ENCODE assay signal across 29 mouse cellular contexts in the genomic region with DNA sequence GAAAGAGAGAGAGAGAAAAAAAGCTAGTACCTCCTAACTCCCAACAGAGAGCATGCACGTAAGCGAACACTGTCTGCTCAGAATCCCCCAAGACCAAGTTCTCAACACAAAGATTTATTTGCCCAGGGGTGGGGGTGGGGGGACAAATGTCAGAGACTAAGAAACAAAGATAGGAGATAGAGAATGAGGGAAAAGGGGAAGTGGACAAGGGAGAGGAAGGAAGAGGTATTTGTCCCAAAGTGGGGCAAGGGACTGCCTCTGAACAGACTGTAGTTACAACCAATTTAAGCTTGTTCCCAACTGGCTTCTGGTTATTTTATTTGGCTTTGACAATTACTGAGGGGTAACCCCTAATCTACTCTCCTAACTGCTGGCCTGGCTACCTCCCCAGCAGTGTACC. TPM values are rescaled to one million over a fixed set of nuclear protein-coding genes. Genes with fewer than 3 reads are reported as not detected.
"Had no signal": no experiment of that assay in that cellular context is flagged by ENCODE, and none has a peak within 500 bp of the region (broad histone marks: within the 10 kb centered on the region; RNA-seq: fewer than 3 reads in every experiment).

No protein-coding gene starts in this region.

- H3K4me1 ChIP-seq: limb, embryonic 10.5 days; limb, embryonic 13.5 days; liver, embryonic 12.5 days; lung, embryonic 15.5 days; midbrain, embryonic 12.5 days; neural tube, embryonic 13.5 days; stomach, embryonic 15.5 days had no signal

- H3K36me3 ChIP-seq: limb, embryonic 10.5 days; limb, embryonic 13.5 days; liver, embryonic 12.5 days; liver, embryonic 15.5 days; lung, embryonic 15.5 days; midbrain, embryonic 12.5 days; neural tube, embryonic 13.5 days; stomach, embryonic 15.5 days had no signal

- H3K9me3 ChIP-seq: limb, embryonic 10.5 days; liver, embryonic 15.5 days; lung, embryonic 15.5 days; neural tube, embryonic 13.5 days; stomach, embryonic 15.5 days had no signal

- H3K4me3 ChIP-seq: layer of hippocampus, adult 2 months; limb, embryonic 10.5 days; limb, embryonic 13.5 days; liver, embryonic 12.5 days; liver, embryonic 15.5 days; lung, embryonic 15.5 days; midbrain, embryonic 12.5 days; myocyte; neural tube, embryonic 13.5 days; stomach, embryonic 15.5 days had no signal

- H3K27ac ChIP-seq: kidney, postnatal 0 days; layer of hippocampus, adult 2 months; limb, embryonic 10.5 days; limb, embryonic 13.5 days; liver, embryonic 12.5 days; liver, embryonic 15.5 days; lung, embryonic 15.5 days; macrophage; midbrain, embryonic 12.5 days; neural tube, embryonic 13.5 days; stomach, embryonic 15.5 days had no signal

- H3K4me2 ChIP-seq: limb, embryonic 13.5 days; liver, embryonic 12.5 days; liver, embryonic 15.5 days; lung, embryonic 15.5 days; midbrain, embryonic 12.5 days; neural tube, embryonic 13.5 days; stomach, embryonic 15.5 days had no signal

- H3K27me3 ChIP-seq: limb, embryonic 13.5 days; liver, embryonic 12.5 days; liver, embryonic 15.5 days; lung, embryonic 15.5 days; midbrain, embryonic 12.5 days; neural tube, embryonic 13.5 days; stomach, embryonic 15.5 days had no signal

- DNase-seq: kidney, adult 2 months; kidney, postnatal 25 days; layer of hippocampus, adult 9-11 months; liver; lung, adult 18-20 months; lung, postnatal 14 days; retina, postnatal 1 day; right cerebral cortex, postnatal 25 days; spleen, adult 18-20 months; thymus, adult 2 months; thymus, postnatal 14 days; thymus, postnatal 4 days had no signal

- H3K9ac ChIP-seq: limb, embryonic 13.5 days; liver, embryonic 12.5 days; liver, embryonic 15.5 days; lung, embryonic 15.5 days; midbrain, embryonic 12.5 days; neural tube, embryonic 13.5 days; stomach, embryonic 15.5 days had no signal

- ATAC-seq: intestine, postnatal 0 days; liver, embryonic 12.5 days; midbrain, embryonic 16.5 days had no signal

RNA-seq across cellular contexts. Expression of a gene that starts 10.3 kb away (rescaled TPM):
- total RNA-seq: megakaryocyte-erythroid progenitor cell, adult 5-6 weeks; monocyte, adult 5-6 weeks; neutrophil, adult 5-6 weeks had no signal
